Mouse (Mus musculus) liver, embryonic 12.5 days (tissue): ENCODE measurements at regions not wholly inside any gene's neighbourhood (a gene's known extent, or its start where the extent isn't known, plus 50 kb on each side); places are given as distances from the start of the nearest gene placed in this dataset.

Experiments used
- ATAC-seq: fragments of 200-750 bp; cut with Nextera tagmentation; 2 replicates; pipeline ENCODE4 v1.8.0; 2017; ENCODE audit warnings: moderate number of reproducible peaks, mild to moderate bottlenecking, moderate library complexity
- H3K27ac ChIP-seq: fragments of 300-500 bp; sonication (generic); 2 replicates; pipeline ENCODE4 v1.5.1; 2016; ENCODE audit warnings: mild to moderate bottlenecking
- H3K27me3 ChIP-seq: fragments of 300-500 bp; sonication (generic); replicated peaks from 2 replicates; pipeline ENCODE4 v1.6.1; 2016; ENCODE audit warnings: mild to moderate bottlenecking, moderate library complexity
- H3K36me3 ChIP-seq: fragments of 300-500 bp; sonication (generic); 2 replicates; pipeline ENCODE4 v1.6.1; 2016; ENCODE audit warnings: mild to moderate bottlenecking, moderate library complexity
- H3K4me1 ChIP-seq: fragments of 300-500 bp; sonication (generic); 2 replicates; pipeline ENCODE4 v1.6.1; 2016
- H3K4me2 ChIP-seq: fragments of 300-500 bp; sonication (generic); 2 replicates; pipeline ENCODE4 v1.6.1; 2016; ENCODE audit warnings: mild to moderate bottlenecking, moderate library complexity
- H3K4me3 ChIP-seq: fragments of 300-500 bp; sonication (generic); 2 replicates; pipeline ENCODE4 v1.5.1; 2016; ENCODE audit warnings: mild to moderate bottlenecking, moderate library complexity
- H3K9ac ChIP-seq: fragments of 300-500 bp; sonication (generic); 2 replicates; pipeline ENCODE4 v1.6.1; 2016; ENCODE audit warnings: mild to moderate bottlenecking, moderate library complexity
- H3K9me3 ChIP-seq: fragments of 300-500 bp; sonication (generic); replicated peaks from 2 replicates; pipeline ENCODE4 v1.6.1; 2016; ENCODE audit warnings: mild to moderate bottlenecking, moderate library complexity
- WGBS: fragments of 180-500 bp; shearing (Covaris S2); methylation state at CpG from one replicate; pipeline ENCODE4 v1.1.7; 2016; ENCODE audit not compliant: insufficient replicate concordance; 5-methylcytosine and 5-hydroxymethylcytosine counted together

GRCm38 (mm10) chr1:71844938-71845685, 192.1 kb upstream of the Fn1 start:
- no peaks in the 10 kb centered on the region for H3K27me3 ChIP-seq
- H3K4me3 ChIP-seq, result no peak overlapping the region
- no peaks in the 10 kb centered on the region for H3K4me1 ChIP-seq
- H3K4me2 ChIP-seq, result no peak overlapping the region
- H3K27ac ChIP-seq, result no peak overlapping the region
- ATAC-seq, result no peak
- H3K9ac ChIP-seq, result no peak overlapping the region
- H3K36me3 ChIP-seq, result no peaks in the 10 kb centered on the region
- no peaks in the 10 kb centered on the region for H3K9me3 ChIP-seq
- 73% methylated on average over 16 of the region's 16 CpGs for WGBS

GRCm38 (mm10) chr1:71837764-71838163, 184.8 kb upstream of the Fn1 start:
- no peaks in the 10 kb centered on the region for H3K4me1 ChIP-seq
- H3K36me3 ChIP-seq, result no peaks in the 10 kb centered on the region
- H3K27ac ChIP-seq, result no peak overlapping the region
- H3K4me2 ChIP-seq, result no peak overlapping the region; the same call in 1 of the 2 replicates
- no peak overlapping the region for H3K4me3 ChIP-seq
- no peaks in the 10 kb centered on the region for H3K27me3 ChIP-seq
- ATAC-seq, result no peak
- H3K9ac ChIP-seq, result no peak overlapping the region
- H3K9me3 ChIP-seq, result peaks cover 4% of the 10 kb centered on the region
- 69% methylated on average over 12 of the region's 12 CpGs for WGBS

- Histone ChIP-seq H3K4me3 (no peak overlapping the region), H3K27me3 (no peaks in the 10 kb centered on the region), H3K4me1 (no peaks in the 10 kb centered on the region), H3K9ac (no peak overlapping the region), H3K36me3 (no peaks in the 10 kb centered on the region), H3K4me2 (no peak overlapping the region; the same call in 1 of the 2 replicates), H3K27ac (no peak overlapping the region), H3K9me3 (peaks cover 4% of the 10 kb centered on the region)
- WGBS, result 77% methylated on average over 20 of the region's 20 CpGs
- ATAC-seq, result no peak
Measured at GRCm38 (mm10) chr1:71837039-71837648, 184.1 kb upstream of the Fn1 start.

GRCm38 (mm10) chr1:71830379-71830778, 177.4 kb upstream of the Fn1 start:
- Histone ChIP-seq H3K4me2 (no peak overlapping the region), H3K27me3 (no peaks in the 10 kb centered on the region), H3K4me1 (no peaks in the 10 kb centered on the region), H3K4me3 (no peak overlapping the region), H3K36me3 (no peaks in the 10 kb centered on the region), H3K9ac (no peak overlapping the region), H3K9me3 (no peaks in the 10 kb centered on the region), H3K27ac (no peak overlapping the region)
- no peak for ATAC-seq
- 41% methylated on average over 6 of the region's 6 CpGs for WGBS

GRCm38 (mm10) chr1:71824410-71824809, 171.4 kb upstream of the Fn1 start:
- 63% methylated on average over 5 of the region's 5 CpGs for WGBS
- ATAC-seq, result no peak
- Histone ChIP-seq H3K4me3 (no peak overlapping the region), H3K27me3 (no peaks in the 10 kb centered on the region), H3K27ac (no peak overlapping the region), H3K9ac (no peak overlapping the region), H3K9me3 (no peaks in the 10 kb centered on the region), H3K4me2 (no peak overlapping the region), H3K4me1 (no peaks in the 10 kb centered on the region), H3K36me3 (no peaks in the 10 kb centered on the region)

GRCm38 (mm10) chr1:71822123-71822522, 169.1 kb upstream of the Fn1 start:
- no peak for ATAC-seq
- 57% methylated on average over 3 of the region's 3 CpGs for WGBS
- no peak overlapping the region for H3K27ac ChIP-seq

GRCm38 (mm10) chr1:71821099-71821498, 168.1 kb upstream of the Fn1 start:
- Histone ChIP-seq H3K9me3 (no peaks in the 10 kb centered on the region), H3K4me2 (no peak overlapping the region), H3K9ac (no peak overlapping the region), H3K4me1 (no peaks in the 10 kb centered on the region), H3K36me3 (no peaks in the 10 kb centered on the region), H3K27me3 (no peaks in the 10 kb centered on the region), H3K27ac (no peak overlapping the region), H3K4me3 (no peak overlapping the region)
- WGBS, result 68% methylated on average over 7 of the region's 7 CpGs
- ATAC-seq, result no peak

More at GRCm38 (mm10) chr1:71822123-71822522, 169.1 kb upstream of the Fn1 start:
- H3K9me3 ChIP-seq, result no peaks in the 10 kb centered on the region
- H3K36me3 ChIP-seq, result no peaks in the 10 kb centered on the region
- no peak overlapping the region for H3K4me3 ChIP-seq
- H3K9ac ChIP-seq, result no peak overlapping the region
- no peaks in the 10 kb centered on the region for H3K27me3 ChIP-seq
- H3K4me1 ChIP-seq, result no peaks in the 10 kb centered on the region
- H3K4me2 ChIP-seq, result no peak overlapping the region

GRCm38 (mm10) chr1:71816306-71816705, 163.3 kb upstream of the Fn1 start:
- Histone ChIP-seq H3K9me3 (no peaks in the 10 kb centered on the region), H3K27me3 (no peaks in the 10 kb centered on the region), H3K9ac (no peak overlapping the region), H3K4me1 (no peaks in the 10 kb centered on the region), H3K36me3 (no peaks in the 10 kb centered on the region), H3K27ac (no peak overlapping the region), H3K4me3 (no peak overlapping the region), H3K4me2 (no peak overlapping the region)
- WGBS, result 77% methylated on average over 9 of the region's 9 CpGs
- ATAC-seq, result no peak

- no peak overlapping the region for H3K4me3 ChIP-seq
- H3K27ac ChIP-seq, result no peak overlapping the region
- H3K4me1 ChIP-seq, result no peaks in the 10 kb centered on the region
- H3K9me3 ChIP-seq, result no peaks in the 10 kb centered on the region
- WGBS, result 62% methylated on average over 4 of the region's 4 CpGs
- ATAC-seq, result no peak
- H3K36me3 ChIP-seq, result no peaks in the 10 kb centered on the region
- H3K27me3 ChIP-seq, result no peaks in the 10 kb centered on the region
- H3K9ac ChIP-seq, result no peak overlapping the region
- no peak overlapping the region for H3K4me2 ChIP-seq
Measured at GRCm38 (mm10) chr1:71814141-71814540, 161.1 kb upstream of the Fn1 start.

- no peak overlapping the region for H3K9ac ChIP-seq
- H3K36me3 ChIP-seq, result no peaks in the 10 kb centered on the region
- no peaks in the 10 kb centered on the region for H3K9me3 ChIP-seq
- H3K27me3 ChIP-seq, result no peaks in the 10 kb centered on the region
- no peak overlapping the region for H3K4me3 ChIP-seq
- H3K4me2 ChIP-seq, result no peak overlapping the region
- H3K4me1 ChIP-seq, result no peaks in the 10 kb centered on the region
- no peak overlapping the region for H3K27ac ChIP-seq
- 85% methylated on average over 11 of the region's 11 CpGs for WGBS
- no peak for ATAC-seq
Measured at GRCm38 (mm10) chr1:71812171-71812695, 159.2 kb upstream of the Fn1 start.

GRCm38 (mm10) chr1:71811196-71811788, 158.3 kb upstream of the Fn1 start:
- no peak for ATAC-seq
- no peaks in the 10 kb centered on the region for H3K36me3 ChIP-seq

GRCm38 (mm10) chr1:71808005-71808404, 155.0 kb upstream of the Fn1 start:
- no peak for ATAC-seq
- H3K9me3 ChIP-seq, result no peaks in the 10 kb centered on the region
- H3K4me2 ChIP-seq, result no peak overlapping the region
- H3K36me3 ChIP-seq, result no peaks in the 10 kb centered on the region
- no peaks in the 10 kb centered on the region for H3K27me3 ChIP-seq
- no peak overlapping the region for H3K4me3 ChIP-seq
- 0 out of 2 replicates have a peak, but pooled peaks cover 3% of the 10 kb centered on the region for H3K4me1 ChIP-seq
- no peak overlapping the region for H3K9ac ChIP-seq
- H3K27ac ChIP-seq, result no peak overlapping the region
- 60% methylated on average over 1 of the region's 1 CpGs for WGBS

More at GRCm38 (mm10) chr1:71811196-71811788, 158.3 kb upstream of the Fn1 start:
- Histone ChIP-seq H3K27me3 (no peaks in the 10 kb centered on the region), H3K9me3 (no peaks in the 10 kb centered on the region), H3K4me1 (0 out of 2 replicates have a peak, but pooled peaks cover 3% of the 10 kb centered on the region), H3K27ac (no peak overlapping the region), H3K4me2 (no peak overlapping the region), H3K4me3 (no peak overlapping the region), H3K9ac (no peak overlapping the region)
- WGBS, result 53% methylated on average over 11 of the region's 11 CpGs
